Mouse (Mus musculus): ENCODE measurements around the gene Gm10320.

Gm10320 gene

GRCm38 (mm10) chr13:98469916-98470315 is 21.9 kb downstream of the Gm10320 start:
- in situ Hi-C loops (cut with MboI, MseI) = loop anchor here (5.0 kb wide), 1 partner anchor 67 kb away; no protein-coding TSS in a partner anchor

GRCm38 (mm10) chr13:98461467-98461866 is 30.3 kb downstream of the Gm10320 start:
- in situ Hi-C loops (cut with MboI, MseI) = no loop called here

GRCm38 (mm10) chr13:98456398-98456797 is 35.4 kb downstream of the Gm10320 start:
- in situ Hi-C loops (cut with MboI, MseI) = no loop called here

- in situ Hi-C loops (cut with MboI, MseI) = no loop called here
Observed at GRCm38 (mm10) chr13:98455646-98456045, 36.2 kb downstream of the Gm10320 start.

- in situ Hi-C loops (cut with MboI, MseI) = no loop called here
Observed at GRCm38 (mm10) chr13:98454224-98454967, 37.4 kb downstream of the Gm10320 start.

GRCm38 (mm10) chr13:98453146-98453545 is 38.7 kb downstream of the Gm10320 start:
- in situ Hi-C loops (cut with MboI, MseI) = no loop called here

- in situ Hi-C loops (cut with MboI, MseI) = no loop called here
Observed at GRCm38 (mm10) chr13:98448696-98449095, 43.1 kb downstream of the Gm10320 start.

GRCm38 (mm10) chr13:98447741-98448140 is 44.1 kb downstream of the Gm10320 start:
- in situ Hi-C loops (cut with MboI, MseI) = no loop called here

GRCm38 (mm10) chr13:98445391-98446125 is 46.2 kb downstream of the Gm10320 start:
- in situ Hi-C loops (cut with MboI, MseI) = no loop called here

GRCm38 (mm10) chr13:98441001-98441400 is 50.8 kb downstream of the Gm10320 start:
- in situ Hi-C loops (cut with MboI, MseI) = no loop called here

- in situ Hi-C loops (cut with MboI, MseI) = no loop called here
Observed at GRCm38 (mm10) chr13:98440293-98440952, 51.4 kb downstream of the Gm10320 start.

All from T-helper 1 cell (primary cell).